Mouse (Mus musculus): ENCODE results near the gene Btg4.

The Btg4 gene

GRCm38 (mm10) chr9:51165312-51166180 is 104.8 kb downstream of the Btg4 start, which contains the start of gene Gm32742:
TSS of gene Gm32742 (minus strand) at chr9:51165517.
- in situ Hi-C loops (cut with MboI, MseI): no loop called here

GRCm38 (mm10) chr9:51167954-51168353 is 107.3 kb downstream of the Btg4 start:
- in situ Hi-C loops (cut with MboI, MseI): no loop called here

- in situ Hi-C loops (cut with MboI, MseI): no loop called here
Observed at GRCm38 (mm10) chr9:51168698-51169097, 108.0 kb downstream of the Btg4 start.

- in situ Hi-C loops (cut with MboI, MseI): no loop called here
Observed at GRCm38 (mm10) chr9:51169133-51169532, 108.4 kb downstream of the Btg4 start.
